Mouse (Mus musculus): ENCODE data around the gene Creb5. TPM values are rescaled to one million over a fixed set of nuclear protein-coding genes. Genes with fewer than 3 reads are reported as not detected.

Creb5 gene
- total and polyA plus RNA-seq, 3 experiments: 3.5 to 8.4 (median 6.1) TPM

- H3K27ac ChIP-seq: no peak overlapping the region
- H3K4me3 ChIP-seq: no peak overlapping the region
- H3K79me2 ChIP-seq (replicated peaks; ENCODE audit: control insufficient read depth, insufficient read depth, low read length): no peaks in the 10 kb centered on the region
- no peaks in the 10 kb centered on the region for H3K4me1 ChIP-seq (ENCODE audit: control insufficient read depth, insufficient read depth, low read length)
- intact Hi-C loops (cut with DNase I): no loop called here
- no peak overlapping the region for H3K9ac ChIP-seq (ENCODE audit: low read depth, low read length)
- 91% methylated on average over 14 of the region's 14 CpGs for WGBS
- DNase-seq: no peak
- H3K36me3 ChIP-seq (ENCODE audit: control insufficient read depth, insufficient read depth, low read length): no peaks in the 10 kb centered on the region
- no peak for TF ChIP-seq CTCF (IDR thresholded peaks at IDR 0.05)
- TF ChIP-seq EP300 (IDR thresholded peaks at IDR 0.05; ENCODE audit: insufficient read depth, low read depth, low read length): no peak
- no peak for TF ChIP-seq POLR2A (IDR thresholded peaks at IDR 0.05; ENCODE audit: insufficient read depth, low read depth, low read length)
- H3K27me3 ChIP-seq (ENCODE audit: control insufficient read depth, insufficient read depth, low read length): no peaks in the 10 kb centered on the region
Observed at GRCm38 (mm10) chr6:53709694-53710442, 422.8 kb downstream of the Creb5 start.

GRCm38 (mm10) chr6:53710560-53710959, 423.5 kb downstream of the Creb5 start:
- intact Hi-C loops (cut with DNase I): no loop called here
- Histone ChIP-seq H3K9ac (ENCODE audit: low read depth, low read length) (no peak overlapping the region), H3K4me3 (no peak overlapping the region), H3K27ac (no peak overlapping the region), H3K79me2 (replicated peaks; ENCODE audit: control insufficient read depth, insufficient read depth, low read length) (no peaks in the 10 kb centered on the region), H3K36me3 (ENCODE audit: control insufficient read depth, insufficient read depth, low read length) (no peaks in the 10 kb centered on the region), H3K27me3 (ENCODE audit: control insufficient read depth, insufficient read depth, low read length) (no peaks in the 10 kb centered on the region), H3K4me1 (ENCODE audit: control insufficient read depth, insufficient read depth, low read length) (no peaks in the 10 kb centered on the region)
- TF ChIP-seq EP300 (IDR thresholded peaks at IDR 0.05; ENCODE audit: insufficient read depth, low read depth, low read length) (no peak), POLR2A (IDR thresholded peaks at IDR 0.05; ENCODE audit: insufficient read depth, low read depth, low read length) (no peak), CTCF (IDR thresholded peaks at IDR 0.05) (no peak)
- DNase-seq: no peak
- 77% methylated on average over 5 of the region's 5 CpGs for WGBS

DNA sequence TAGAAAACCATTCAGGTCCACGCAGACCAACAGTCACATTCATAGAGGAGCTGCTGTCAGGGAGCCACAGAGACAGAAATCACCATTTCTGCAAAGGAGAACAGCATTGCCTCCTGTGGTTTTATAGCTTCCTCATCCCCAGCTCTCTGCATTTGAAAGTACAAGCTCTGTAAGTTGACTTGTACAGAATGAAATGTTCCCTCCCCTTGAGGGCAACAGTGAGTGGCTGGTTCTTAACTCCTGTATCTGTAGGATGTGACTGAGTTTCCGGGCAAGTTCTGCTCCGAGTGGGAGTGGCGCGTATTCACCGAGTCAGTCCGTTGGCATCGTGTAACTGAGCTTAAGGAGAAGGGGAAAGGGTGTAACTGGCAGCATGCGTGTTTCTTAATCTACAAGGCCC, 426.1 kb downstream of the Creb5 start:
- intact Hi-C loops (cut with DNase I): no loop called here
- TF ChIP-seq POLR2A (IDR thresholded peaks at IDR 0.05; ENCODE audit: insufficient read depth, low read depth, low read length): no peak
- no peak for TF ChIP-seq EP300 (IDR thresholded peaks at IDR 0.05; ENCODE audit: insufficient read depth, low read depth, low read length)
- no peak for TF ChIP-seq CTCF (IDR thresholded peaks at IDR 0.05)

DNA sequence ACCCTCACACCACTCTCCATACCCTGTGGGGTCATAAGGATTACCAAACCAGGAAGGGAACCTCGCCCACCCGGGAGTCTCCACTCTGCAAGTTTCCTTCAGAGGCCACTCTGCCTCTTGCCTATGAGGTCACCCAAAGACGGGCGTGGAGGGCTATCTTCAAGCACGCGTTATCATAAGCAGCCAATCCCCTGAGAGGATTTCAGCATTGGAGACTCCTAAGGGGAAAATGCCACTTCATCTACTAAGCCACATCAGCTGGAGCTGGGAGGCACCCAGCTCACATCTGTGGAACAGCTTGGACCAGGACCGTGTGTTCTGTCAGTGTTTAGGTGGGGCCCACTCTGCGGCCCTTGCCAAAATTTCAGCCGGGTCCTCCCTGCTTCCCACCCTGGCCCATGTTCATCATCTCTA, 427.8 kb downstream of the Creb5 start:
- Histone ChIP-seq H3K4me3 (no peak overlapping the region), H3K9ac (ENCODE audit: low read depth, low read length) (no peak overlapping the region), H3K36me3 (ENCODE audit: control insufficient read depth, insufficient read depth, low read length) (no peaks in the 10 kb centered on the region), H3K27me3 (ENCODE audit: control insufficient read depth, insufficient read depth, low read length) (no peaks in the 10 kb centered on the region), H3K79me2 (replicated peaks; ENCODE audit: control insufficient read depth, insufficient read depth, low read length) (no peaks in the 10 kb centered on the region), H3K4me1 (ENCODE audit: control insufficient read depth, insufficient read depth, low read length) (no peaks in the 10 kb centered on the region), H3K27ac (no peak overlapping the region)
- intact Hi-C loops (cut with DNase I): no loop called here
- DNase-seq: peak; percentile 63 to 78
- TF ChIP-seq CTCF (IDR thresholded peaks at IDR 0.05) (no peak), EP300 (IDR thresholded peaks at IDR 0.05; ENCODE audit: insufficient read depth, low read depth, low read length) (0 out of 2 replicates have a peak, but pooled peaks have one; percentile 27)
- 72% methylated on average over 9 of the region's 9 CpGs for WGBS

More for the DNA sequence above, 426.1 kb downstream of the Creb5 start:
- Histone ChIP-seq H3K9ac (ENCODE audit: low read depth, low read length) (no peak overlapping the region), H3K27ac (no peak overlapping the region), H3K36me3 (ENCODE audit: control insufficient read depth, insufficient read depth, low read length) (no peaks in the 10 kb centered on the region), H3K79me2 (replicated peaks; ENCODE audit: control insufficient read depth, insufficient read depth, low read length) (no peaks in the 10 kb centered on the region), H3K4me1 (ENCODE audit: control insufficient read depth, insufficient read depth, low read length) (no peaks in the 10 kb centered on the region), H3K27me3 (ENCODE audit: control insufficient read depth, insufficient read depth, low read length) (no peaks in the 10 kb centered on the region), H3K4me3 (no peak overlapping the region)
- DNase-seq: no peak
- 74% methylated on average over 9 of the region's 9 CpGs for WGBS

GRCm38 (mm10) chr6:53716013-53716412, 428.9 kb downstream of the Creb5 start:
- intact Hi-C loops (cut with DNase I): no loop called here
- Histone ChIP-seq H3K36me3 (ENCODE audit: control insufficient read depth, insufficient read depth, low read length) (no peaks in the 10 kb centered on the region), H3K9ac (ENCODE audit: low read depth, low read length) (no peak overlapping the region), H3K27ac (no peak overlapping the region), H3K4me1 (ENCODE audit: control insufficient read depth, insufficient read depth, low read length) (no peaks in the 10 kb centered on the region), H3K27me3 (ENCODE audit: control insufficient read depth, insufficient read depth, low read length) (no peaks in the 10 kb centered on the region), H3K79me2 (replicated peaks; ENCODE audit: control insufficient read depth, insufficient read depth, low read length) (no peaks in the 10 kb centered on the region), H3K4me3 (no peak overlapping the region)
- no peak for DNase-seq
- no peak for TF ChIP-seq POLR2A (IDR thresholded peaks at IDR 0.05; ENCODE audit: insufficient read depth, low read depth, low read length)
- 90% methylated on average over 9 of the region's 9 CpGs for WGBS

- Histone ChIP-seq H3K9ac (ENCODE audit: low read depth, low read length) (no peak overlapping the region), H3K36me3 (ENCODE audit: control insufficient read depth, insufficient read depth, low read length) (no peaks in the 10 kb centered on the region), H3K27ac (no peak overlapping the region), H3K27me3 (ENCODE audit: control insufficient read depth, insufficient read depth, low read length) (no peaks in the 10 kb centered on the region), H3K79me2 (replicated peaks; ENCODE audit: control insufficient read depth, insufficient read depth, low read length) (no peaks in the 10 kb centered on the region), H3K4me3 (no peak overlapping the region), H3K4me1 (ENCODE audit: control insufficient read depth, insufficient read depth, low read length) (no peaks in the 10 kb centered on the region)
- WGBS: 89% methylated on average over 3 of the region's 3 CpGs
- intact Hi-C loops (cut with DNase I): loop anchor here (10.0 kb wide), 2 partner anchors 335 to 555 kb away; no protein-coding TSS in a partner anchor
- TF ChIP-seq EP300 (IDR thresholded peaks at IDR 0.05; ENCODE audit: insufficient read depth, low read depth, low read length): no peak
- TF ChIP-seq POLR2A (IDR thresholded peaks at IDR 0.05; ENCODE audit: insufficient read depth, low read depth, low read length): no peak
- TF ChIP-seq CTCF (IDR thresholded peaks at IDR 0.05): no peak
- DNase-seq: no peak
Observed at GRCm38 (mm10) chr6:53720009-53720408, 432.9 kb downstream of the Creb5 start.

All from heart, adult 2 months (tissue).